Mouse (Mus musculus): Measurements from ENCODE around the gene Mief1.

DNA sequence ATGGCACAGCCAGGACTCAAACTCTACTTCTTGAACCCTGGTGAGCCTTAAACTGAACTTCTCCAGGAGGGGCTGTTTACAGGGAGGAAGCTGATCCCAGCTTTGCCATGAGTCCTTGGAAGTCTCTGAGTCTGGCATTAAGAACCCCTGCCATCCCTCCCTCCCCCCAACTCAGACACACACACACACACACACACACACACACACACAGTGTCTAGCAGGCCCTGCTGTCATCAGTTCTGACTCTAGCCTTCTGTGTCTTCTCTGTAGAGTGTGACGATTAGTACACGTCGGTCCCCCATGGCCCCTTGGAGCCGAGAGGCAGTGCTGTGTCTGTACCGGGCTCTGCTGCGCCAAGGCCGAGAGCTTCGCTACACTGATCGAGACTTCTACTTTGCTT, 1.7 kb downstream of the Mief1 start, which contains the start of gene AC140267.1:
- no peak for TF ChIP-seq POLR2A (IDR thresholded peaks at IDR 0.05; ENCODE audit: extremely low read depth, insufficient read depth, low read length)
- TF ChIP-seq CTCF (IDR thresholded peaks at IDR 0.05; ENCODE audit: low read depth, low read length), result no peak
